Mouse (Mus musculus) olfactory bulb, adult 2 months (tissue): ENCODE data around the gene D930048N14Rik.

Experiments
- CTCF ChIP-seq: fragments of 200-500 bp; IDR thresholded peaks from 2 replicates; pipeline ENCODE4 v1.5.1; 2012; ENCODE audit warnings: low read depth, mild to moderate bottlenecking, low read length, moderate library complexity; ENCODE audit not compliant: insufficient read depth
- POLR2A ChIP-seq: fragments of 200-500 bp; IDR thresholded peaks from 2 replicates; pipeline ENCODE4 v1.6.1; 2012; ENCODE audit warnings: mild to moderate bottlenecking, low read depth, low read length, moderate library complexity; ENCODE audit not compliant: insufficient read depth

DNA sequence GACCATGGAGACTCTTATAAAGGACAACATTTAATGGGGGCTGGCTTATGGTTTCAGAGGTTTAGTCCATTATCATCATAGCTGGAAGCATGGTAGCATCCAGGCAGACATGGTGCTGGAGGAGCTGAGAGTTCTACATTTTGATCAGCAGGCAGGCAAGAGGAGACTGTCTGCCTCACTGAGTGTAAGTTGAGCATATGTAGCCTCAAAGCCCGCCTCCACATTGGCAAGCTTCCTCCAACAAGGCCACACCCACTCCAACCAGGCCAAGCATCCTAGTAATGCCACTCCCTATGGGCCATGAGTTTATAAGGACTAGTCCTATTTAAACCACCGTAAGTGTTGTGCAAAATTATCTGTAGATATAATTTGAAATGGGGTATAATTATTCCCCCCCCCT, 20.6 kb downstream of the D930048N14Rik start:
- TF ChIP-seq POLR2A (no peak), CTCF (no peak)
